Mouse (Mus musculus) olfactory bulb, adult 2 months (tissue): ENCODE data around the gene Tnrc6a.

Experiments
- CTCF ChIP-seq: fragments of 200-500 bp; IDR thresholded peaks from 2 replicates; pipeline ENCODE4 v1.5.1; 2012; ENCODE audit warnings: low read depth, mild to moderate bottlenecking, low read length, moderate library complexity; ENCODE audit not compliant: insufficient read depth
- POLR2A ChIP-seq: fragments of 200-500 bp; IDR thresholded peaks from 2 replicates; pipeline ENCODE4 v1.6.1; 2012; ENCODE audit warnings: mild to moderate bottlenecking, low read depth, low read length, moderate library complexity; ENCODE audit not compliant: insufficient read depth

- no peak for TF ChIP-seq POLR2A
- TF ChIP-seq CTCF, result no peak
Measured at GRCm38 (mm10) chr7:123177215-123177614, 53.5 kb downstream of the Tnrc6a start.
